Mouse (Mus musculus) kidney, postnatal 36 days (tissue): ENCODE data around the gene Olfr1350.
"Not testable (repeated sequence)": the region's sequence is repeated elsewhere in the genome, so short reads cannot be mapped to it uniquely, and the experiment has no call there.

Source experiments
- DNase-seq, 2 experiments: peaks; one replicate each; pipeline ENCODE4 v3.0.0; 2021 to 2022; ENCODE audit warnings: mixed read lengths in 2 of 2

Olfr1350 gene

DNA sequence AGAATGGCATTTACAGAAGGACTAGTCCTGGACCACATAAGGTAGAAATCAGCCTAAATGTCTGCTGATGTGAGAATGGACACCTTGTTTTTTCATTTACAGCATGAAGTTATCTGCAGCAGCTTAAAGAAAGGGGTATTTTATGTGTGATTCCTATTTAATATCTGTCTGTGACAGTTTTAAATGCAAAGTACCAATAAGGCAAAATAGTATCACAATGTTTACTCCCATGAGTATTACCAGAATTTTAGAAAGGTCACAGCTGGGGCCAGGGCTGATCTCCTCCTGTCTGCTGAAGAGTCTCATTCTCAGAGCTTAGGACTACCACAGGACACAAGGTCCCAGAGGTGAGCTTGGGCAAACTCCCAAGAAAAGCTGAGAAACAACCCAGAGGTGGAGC lies at the start of gene Olfr1350:
Gene Olfr1350, plus strand, starts transcription at position 301 of the 400 bp plus-strand sequence.
- DNase-seq, result no peak

DNA sequence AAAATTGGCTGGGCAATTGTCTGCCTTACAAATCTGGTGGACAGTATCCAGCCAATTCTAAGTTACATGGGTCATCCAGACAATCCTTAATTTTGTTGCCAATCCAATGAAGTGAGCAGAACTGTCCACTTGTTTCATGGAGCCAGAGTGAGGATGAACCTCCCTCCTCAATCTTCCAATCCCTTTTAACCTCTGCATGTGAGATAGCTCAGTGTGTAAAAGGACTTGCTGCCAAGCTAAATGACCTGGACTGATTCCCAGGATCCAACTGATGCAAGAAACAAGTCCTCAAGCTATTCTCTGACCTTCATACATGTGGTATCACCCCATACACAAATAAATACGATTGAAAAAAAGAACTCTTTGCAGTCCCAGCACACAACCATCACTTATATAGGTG lies 43.0 kb upstream of the Olfr1350 start:
- no peak for DNase-seq

DNA sequence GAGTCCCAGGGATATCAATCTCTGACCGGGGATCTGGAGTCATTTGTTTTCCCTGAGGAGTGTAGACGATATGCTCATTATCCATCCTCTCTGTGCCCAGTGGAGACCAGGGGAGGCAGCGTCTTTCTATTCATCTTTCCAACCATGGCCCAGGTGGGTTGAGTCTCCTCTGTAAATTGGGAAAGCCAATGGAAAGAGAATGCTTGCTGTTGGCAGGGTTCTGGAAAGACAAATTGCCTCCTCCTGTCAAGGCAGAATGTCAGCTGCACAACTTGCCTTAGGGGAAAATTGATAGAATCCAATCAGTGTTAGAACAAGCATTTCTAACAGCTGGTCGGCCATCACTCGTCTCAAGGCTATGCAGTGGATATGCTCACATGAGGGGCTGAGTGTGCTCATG lies 41.8 kb upstream of the Olfr1350 start, which contains the start of gene Olfr1349:
Gene Olfr1349, minus strand, starts transcription at position 101 of the 400 bp plus-strand sequence.
- DNase-seq, result no peak

DNA sequence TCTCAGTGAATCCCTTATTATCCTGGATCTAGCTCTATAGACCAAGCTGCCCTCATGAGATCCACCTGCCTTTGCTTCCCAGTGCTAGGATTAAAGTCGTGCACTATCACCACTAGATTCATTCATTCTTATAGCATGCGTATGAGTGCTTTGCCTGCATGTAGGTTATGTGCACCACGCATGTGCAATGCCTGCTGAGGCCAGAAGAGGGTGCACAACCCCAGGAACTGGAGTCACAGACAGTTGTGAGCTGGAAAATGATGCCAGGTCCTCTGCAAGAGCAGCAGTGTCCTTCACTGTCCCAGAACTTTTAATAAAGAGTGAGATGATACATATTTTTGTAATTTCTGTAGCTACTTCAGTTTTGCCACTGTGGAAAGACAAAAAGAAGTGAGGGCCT lies 39.6 kb upstream of the Olfr1350 start:
- DNase-seq, result no peak

DNA sequence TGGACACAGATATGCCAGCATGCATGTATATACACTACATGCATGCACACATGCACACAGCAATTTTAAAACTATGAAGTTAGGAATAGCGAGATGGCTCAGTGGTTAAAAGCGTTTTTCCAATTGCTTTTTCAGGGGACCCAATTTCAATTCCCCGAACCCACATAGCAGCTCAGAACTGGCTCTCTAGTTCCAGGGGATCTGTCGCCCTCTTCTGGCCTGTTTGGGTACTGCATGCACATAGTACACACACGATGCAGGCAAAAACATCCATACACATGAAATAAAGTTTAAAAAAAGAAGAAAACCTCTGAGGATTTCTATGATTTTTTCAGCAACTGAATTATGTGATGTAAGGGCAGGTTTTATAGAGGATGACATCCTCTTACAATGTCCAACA lies 38.5 kb upstream of the Olfr1350 start:
- DNase-seq, result peak; percentile 1 to 61

DNA sequence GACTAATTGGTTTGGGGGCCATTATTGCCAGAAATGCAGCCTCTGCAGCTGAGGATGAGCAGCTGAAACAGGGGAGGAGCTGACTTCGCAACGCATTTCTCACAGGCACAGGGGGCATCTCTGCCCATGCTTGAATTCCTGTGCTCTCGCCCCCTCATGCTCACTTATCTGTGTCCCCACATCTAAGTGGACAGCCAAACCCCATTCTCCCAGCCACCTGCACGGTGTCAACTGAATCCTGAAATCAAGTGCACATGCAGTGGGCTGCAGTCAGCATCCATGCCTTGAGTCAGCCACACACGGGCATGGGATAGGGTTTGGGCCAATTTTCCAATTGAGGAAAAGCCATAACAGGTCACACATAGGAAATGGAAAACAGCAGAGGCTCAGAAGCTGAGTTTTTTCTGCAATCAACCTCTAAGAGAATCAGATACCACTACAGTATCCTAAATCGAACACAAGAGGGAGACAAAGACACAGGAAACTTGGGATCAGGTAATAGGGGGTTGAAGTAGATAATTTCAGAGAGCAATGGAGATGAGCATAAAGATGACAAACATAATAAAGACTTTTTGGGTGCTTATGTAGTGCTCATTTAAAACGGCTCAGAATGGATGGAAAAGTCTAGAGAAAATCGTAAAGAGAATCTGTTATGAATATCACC lies 21.6 kb downstream of the Olfr1350 start:
- DNase-seq, result no peak

DNA sequence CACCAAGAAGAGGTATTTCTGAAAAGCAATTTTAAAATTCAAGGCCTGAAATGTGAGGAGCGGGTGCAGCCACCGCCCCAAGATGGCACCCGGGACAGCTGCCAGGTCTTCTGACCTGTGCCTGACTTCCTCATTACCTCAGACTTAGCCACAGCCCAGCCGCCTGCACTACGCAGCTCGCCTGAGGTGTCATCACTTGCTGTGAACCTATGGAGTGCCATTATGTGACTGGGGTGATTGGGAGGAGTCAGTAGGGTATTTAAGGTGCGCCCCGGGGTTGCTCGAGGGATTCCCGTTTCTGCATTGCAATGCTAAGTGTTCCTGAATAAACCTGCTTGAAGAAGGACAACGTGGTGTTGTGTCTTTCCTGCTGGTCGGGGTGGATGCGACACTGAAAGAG lies 24.1 kb downstream of the Olfr1350 start:
- DNase-seq, result not testable (repeated sequence)

DNA sequence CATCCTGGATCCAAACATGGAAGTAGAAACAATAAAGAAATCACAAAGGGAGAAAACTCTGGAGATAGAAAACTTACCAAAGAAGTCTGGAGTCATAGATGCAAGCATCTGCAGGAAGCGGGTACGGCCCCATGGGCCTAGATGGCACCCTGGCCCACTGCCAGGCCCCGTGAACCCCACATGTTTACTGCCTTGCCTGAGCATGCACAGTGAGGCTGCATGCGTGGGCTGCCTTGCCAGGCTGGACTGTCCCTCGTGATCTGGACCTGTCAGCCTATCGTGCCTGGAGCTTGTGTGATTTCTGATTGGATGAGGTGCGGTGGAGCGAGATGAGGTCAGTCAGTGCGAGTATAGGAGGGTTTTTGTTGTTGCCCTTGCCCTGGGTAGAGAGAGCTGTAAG lies 38.7 kb downstream of the Olfr1350 start:
- no peak for DNase-seq
